Mouse (Mus musculus): ENCODE results near the gene Bace2. TPM values are rescaled to one million over a fixed set of nuclear protein-coding genes. Genes with fewer than 3 reads are reported as not detected.

Bace2 gene
- polyA plus RNA-seq, 1 experiment from 2014 or later: 16.7 TPM

DNA sequence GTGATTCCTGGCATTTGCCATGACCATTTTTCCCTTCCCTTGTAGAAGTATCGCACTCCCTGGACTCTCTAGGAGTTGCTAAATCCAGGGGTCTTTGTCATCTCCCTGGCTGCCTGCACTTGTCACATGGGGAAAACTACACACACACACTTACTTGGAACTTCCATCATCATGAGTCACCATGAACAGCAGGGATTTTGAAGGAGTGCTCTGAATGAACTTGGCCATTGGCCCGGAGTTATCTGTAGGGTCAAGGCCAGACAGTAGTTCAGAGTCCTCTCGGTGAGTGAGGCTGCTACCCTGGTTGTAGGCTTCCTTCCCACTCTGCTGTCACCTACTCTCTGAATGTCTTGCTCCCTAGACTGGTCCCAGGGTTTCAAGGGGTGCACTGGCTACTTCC, 119.0 kb downstream of the Bace2 start:
- no peak overlapping the region for H3K4me3 ChIP-seq (replicated peaks)
- H3K27me3 ChIP-seq: no peaks in the 10 kb centered on the region
- ATAC-seq (ENCODE audit: insufficient number of reproducible peaks, low FRiP score, low TSS enrichment, low read depth): no peak
- H3K9me3 ChIP-seq (replicated peaks): no peaks in the 10 kb centered on the region
- H3K4me2 ChIP-seq (replicated peaks): no peak overlapping the region
- no peaks in the 10 kb centered on the region for H3K4me1 ChIP-seq
- 85% methylated on average over 3 of the region's 3 CpGs for WGBS
- no peaks in the 10 kb centered on the region for H3K36me3 ChIP-seq
- no peak overlapping the region for H3K27ac ChIP-seq (replicated peaks)
- H3K9ac ChIP-seq: no peak overlapping the region

DNA sequence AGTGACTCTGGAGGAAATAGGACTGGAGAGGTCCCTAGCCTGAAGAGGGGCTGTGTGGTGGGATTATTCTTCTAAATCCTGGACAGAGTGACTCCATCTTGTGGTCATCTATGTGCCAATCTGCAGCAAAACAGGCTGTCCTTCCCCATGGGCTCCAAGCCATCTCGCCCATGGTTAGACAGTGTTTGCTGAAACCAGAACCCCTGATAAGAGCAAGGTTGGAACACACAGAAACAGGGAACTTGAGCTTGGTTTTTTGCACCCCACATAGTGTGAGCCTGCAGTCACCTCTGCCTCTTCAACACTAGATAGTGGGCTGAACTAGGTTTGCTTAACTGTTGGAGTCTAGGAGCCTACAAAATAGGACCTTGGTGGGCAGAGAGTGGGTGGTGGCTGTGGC, 120.0 kb downstream of the Bace2 start:
- ATAC-seq (ENCODE audit: insufficient number of reproducible peaks, low FRiP score, low TSS enrichment, low read depth): no peak

DNA sequence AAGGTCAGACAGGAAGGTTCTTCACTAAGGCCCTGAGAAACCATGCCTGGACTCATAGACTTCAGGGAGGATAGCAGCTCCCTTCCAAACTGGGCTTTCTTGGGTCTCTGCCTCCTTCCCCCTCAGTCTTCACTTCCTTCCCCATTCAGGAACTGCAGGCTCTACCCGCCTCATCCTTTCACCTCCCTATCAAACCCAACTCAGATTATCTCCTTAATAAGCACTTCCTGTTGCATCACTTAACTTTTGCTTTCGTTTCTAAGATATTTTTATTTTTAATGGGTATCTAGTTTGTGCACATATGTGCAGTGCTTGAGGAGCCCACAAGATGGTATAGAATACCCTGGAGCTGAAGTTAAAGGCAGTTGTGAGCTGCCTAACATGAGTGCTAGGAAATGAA, 122.1 kb downstream of the Bace2 start:
- Histone ChIP-seq H3K27ac (replicated peaks) (no peak overlapping the region), H3K9ac (no peak overlapping the region), H3K4me1 (no peaks in the 10 kb centered on the region), H3K36me3 (no peaks in the 10 kb centered on the region), H3K9me3 (replicated peaks) (no peaks in the 10 kb centered on the region), H3K4me3 (replicated peaks) (no peak overlapping the region), H3K27me3 (no peaks in the 10 kb centered on the region), H3K4me2 (replicated peaks) (no peak overlapping the region)
- 65% methylated on average over 2 of the region's 2 CpGs for WGBS
- no peak for ATAC-seq (ENCODE audit: insufficient number of reproducible peaks, low FRiP score, low TSS enrichment, low read depth)

More for the DNA sequence above, 120.0 kb downstream of the Bace2 start:
- Histone ChIP-seq H3K36me3 (no peaks in the 10 kb centered on the region), H3K9me3 (replicated peaks) (no peaks in the 10 kb centered on the region), H3K27ac (replicated peaks) (no peak overlapping the region), H3K4me2 (replicated peaks) (no peak overlapping the region), H3K9ac (no peak overlapping the region), H3K27me3 (no peaks in the 10 kb centered on the region), H3K4me1 (no peaks in the 10 kb centered on the region), H3K4me3 (replicated peaks) (no peak overlapping the region)
- 89% methylated on average over 1 of the region's 1 CpGs for WGBS

GRCm38 (mm10) chr16:97492369-97492768, 135.8 kb downstream of the Bace2 start:
- ATAC-seq (ENCODE audit: insufficient number of reproducible peaks, low FRiP score, low TSS enrichment, low read depth): no peak
- H3K9me3 ChIP-seq (replicated peaks): no peaks in the 10 kb centered on the region
- no peaks in the 10 kb centered on the region for H3K27me3 ChIP-seq

More at GRCm38 (mm10) chr16:97492369-97492768, 135.8 kb downstream of the Bace2 start:
- Histone ChIP-seq H3K4me1 (no peaks in the 10 kb centered on the region), H3K4me2 (replicated peaks) (no peak overlapping the region), H3K9ac (no peak overlapping the region), H3K4me3 (replicated peaks) (no peak overlapping the region), H3K27ac (replicated peaks) (no peak overlapping the region), H3K36me3 (no peaks in the 10 kb centered on the region)
- 50% methylated on average over 1 of the region's 1 CpGs for whole genome bisulfite sequencing

Other genes with a start within 250 kb of the Bace2 start
- 0.31 and 0.34 TPM in 2 replicates for gene Dscam, start 186.0 kb upstream of the Bace2 start, polyA plus RNA-seq (2015; fragmentation: Nextera tagmentation; extraction: Ambion mirVana)
- gene Mx1, start 106.2 kb downstream of the Bace2 start, polyA plus RNA-seq (2015; fragmentation: Nextera tagmentation; extraction: Ambion mirVana): 0.37 and 0.39 TPM in 2 replicates
- gene Fam3b, start 158.1 kb downstream of the Bace2 start, polyA plus RNA-seq (2015; fragmentation: Nextera tagmentation; extraction: Ambion mirVana): 1.4 and 2.1 TPM in 2 replicates

All from embryonic facial prominence, embryonic 15.5 days (tissue).